Mouse (Mus musculus): ENCODE measurements around the gene Chid1. TPM values are rescaled to one million over a fixed set of nuclear protein-coding genes. Genes with fewer than 3 reads are reported as not detected.

Chid1 gene
- polyA plus RNA-seq, 1 experiment from 2014 or later, result 47.3 TPM

- Histone ChIP-seq H3K36me3 (peaks cover 27% of the 10 kb centered on the region), H3K4me1 (no peaks in the 10 kb centered on the region), H3K4me2 (replicated peaks) (no peak overlapping the region), H3K9me3 (replicated peaks) (no peaks in the 10 kb centered on the region), H3K4me3 (replicated peaks) (no peak overlapping the region), H3K27ac (replicated peaks) (no peak overlapping the region), H3K27me3 (no peaks in the 10 kb centered on the region), H3K9ac (no peak overlapping the region)
- ATAC-seq (ENCODE audit: insufficient number of reproducible peaks, low FRiP score, low TSS enrichment, low read depth), result no peak
- 95% methylated on average over 5 of the region's 5 CpGs for WGBS
Measured at GRCm38 (mm10) chr7:141502556-141502905, 37.1 kb downstream of the Chid1 start.

DNA sequence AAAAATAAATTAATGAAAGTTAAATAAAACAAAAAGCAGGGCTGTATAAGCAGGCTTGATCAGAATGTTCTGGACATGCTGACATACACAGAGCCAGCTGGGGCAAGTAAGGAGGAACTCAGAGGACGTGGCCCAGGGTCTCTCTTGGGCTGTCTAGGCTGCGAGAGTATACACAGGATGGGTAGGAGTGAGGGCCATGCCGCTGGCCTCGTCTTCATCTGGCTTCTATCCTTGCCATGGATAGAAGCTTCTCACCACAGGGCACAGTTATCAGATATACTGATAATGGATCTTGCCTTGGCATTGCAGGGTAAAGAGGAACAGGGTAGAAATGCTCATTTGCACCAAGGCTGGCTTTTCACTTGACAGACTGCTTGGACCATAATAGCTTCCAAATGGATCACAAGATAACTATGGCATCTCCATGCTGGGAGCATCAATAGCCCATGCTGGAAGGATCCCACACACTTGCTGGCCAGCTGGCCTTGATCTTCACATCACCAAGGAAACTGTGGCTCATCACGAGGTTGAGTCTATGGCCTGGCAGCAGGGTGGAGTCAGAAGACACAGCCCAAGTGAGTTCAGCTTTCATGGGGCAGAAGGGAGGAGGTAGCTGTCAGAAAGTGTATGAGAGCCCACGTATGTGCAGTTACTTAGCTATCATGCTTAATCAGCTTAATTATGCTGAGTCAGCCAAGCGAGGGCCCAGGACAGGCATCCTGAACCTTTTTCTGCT is 37.7 kb downstream of the Chid1 start:
- no peak overlapping the region for H3K27ac ChIP-seq (replicated peaks)
- H3K9me3 ChIP-seq (replicated peaks), result no peaks in the 10 kb centered on the region
- H3K9ac ChIP-seq, result no peak overlapping the region
- H3K4me1 ChIP-seq, result no peaks in the 10 kb centered on the region
- no peak overlapping the region for H3K4me2 ChIP-seq (replicated peaks)
- H3K36me3 ChIP-seq, result peaks cover 27% of the 10 kb centered on the region
- WGBS, result 80% methylated on average over 7 of the region's 7 CpGs
- no peak overlapping the region for H3K4me3 ChIP-seq (replicated peaks)
- no peak for ATAC-seq (ENCODE audit: insufficient number of reproducible peaks, low FRiP score, low TSS enrichment, low read depth)
- H3K27me3 ChIP-seq, result no peaks in the 10 kb centered on the region

DNA sequence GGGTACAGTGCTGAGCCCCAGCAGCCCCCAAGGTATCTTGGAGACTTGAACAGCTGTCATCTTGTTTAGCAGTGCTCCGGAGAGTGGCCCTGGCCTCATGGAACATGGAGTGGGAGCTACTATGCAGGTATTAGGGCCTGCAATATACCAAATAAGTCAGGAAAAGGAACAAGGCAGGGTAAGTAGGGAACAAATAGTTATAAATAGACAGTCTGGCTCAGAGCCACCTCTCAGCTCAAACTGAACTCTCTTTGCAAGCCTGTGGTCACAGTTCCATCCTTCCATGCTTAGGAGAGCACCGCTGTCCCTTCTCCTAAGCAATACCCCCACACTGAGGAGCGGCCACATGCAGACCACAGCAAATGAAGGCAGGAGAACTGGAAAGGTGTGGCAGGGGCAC is 42.1 kb downstream of the Chid1 start:
- Histone ChIP-seq H3K4me2 (replicated peaks) (no peak overlapping the region), H3K9ac (no peak overlapping the region), H3K27ac (replicated peaks) (no peak overlapping the region), H3K27me3 (no peaks in the 10 kb centered on the region), H3K4me1 (no peaks in the 10 kb centered on the region), H3K4me3 (replicated peaks) (no peak overlapping the region), H3K9me3 (replicated peaks) (no peaks in the 10 kb centered on the region), H3K36me3 (peaks cover 37% of the 10 kb centered on the region)
- ATAC-seq (ENCODE audit: insufficient number of reproducible peaks, low FRiP score, low TSS enrichment, low read depth), result no peak
- 86% methylated on average over 3 of the region's 3 CpGs for WGBS

GRCm38 (mm10) chr7:141495940-141496339 is 43.7 kb downstream of the Chid1 start:
- Histone ChIP-seq H3K4me1 (no peaks in the 10 kb centered on the region), H3K27me3 (no peaks in the 10 kb centered on the region), H3K27ac (replicated peaks) (no peak overlapping the region), H3K9ac (no peak overlapping the region), H3K4me3 (replicated peaks) (no peak overlapping the region), H3K36me3 (peaks cover 40% of the 10 kb centered on the region), H3K9me3 (replicated peaks) (no peaks in the 10 kb centered on the region), H3K4me2 (replicated peaks) (no peak overlapping the region)
- ATAC-seq (ENCODE audit: insufficient number of reproducible peaks, low FRiP score, low TSS enrichment, low read depth), result no peak
- 87% methylated on average over 4 of the region's 4 CpGs for WGBS

DNA sequence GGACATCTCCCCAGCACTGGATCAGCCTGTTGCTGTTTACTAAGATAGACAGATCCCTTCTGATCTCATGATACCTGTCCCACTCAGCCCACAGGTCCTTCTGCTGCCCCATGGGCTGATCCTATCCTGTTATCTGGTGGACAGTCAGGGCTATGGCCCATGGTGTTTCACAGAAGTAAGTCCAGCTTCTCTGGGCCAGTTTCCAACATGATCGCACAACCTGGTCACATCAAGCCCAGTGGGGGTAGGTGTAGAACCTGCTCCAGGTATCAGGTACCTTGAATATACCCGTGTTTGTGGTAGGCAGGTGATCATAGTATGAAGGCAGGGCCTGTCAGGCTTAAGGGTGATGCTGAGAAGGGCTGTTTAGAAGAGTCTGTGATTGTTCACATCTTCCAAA is 44.3 kb downstream of the Chid1 start:
- WGBS, result 84% methylated on average over 2 of the region's 2 CpGs
- H3K4me1 ChIP-seq, result no peaks in the 10 kb centered on the region
- H3K27ac ChIP-seq (replicated peaks), result no peak overlapping the region
- H3K4me3 ChIP-seq (replicated peaks), result no peak overlapping the region
- H3K36me3 ChIP-seq, result peaks cover 41% of the 10 kb centered on the region
- H3K9ac ChIP-seq, result no peak overlapping the region
- H3K9me3 ChIP-seq (replicated peaks), result no peaks in the 10 kb centered on the region
- no peaks in the 10 kb centered on the region for H3K27me3 ChIP-seq
- no peak overlapping the region for H3K4me2 ChIP-seq (replicated peaks)
- no peak for ATAC-seq (ENCODE audit: insufficient number of reproducible peaks, low FRiP score, low TSS enrichment, low read depth)

- no peaks in the 10 kb centered on the region for H3K27me3 ChIP-seq
- no peak overlapping the region for H3K4me3 ChIP-seq (replicated peaks)
- WGBS, result 88% methylated on average over 1 of the region's 1 CpGs
- no peaks in the 10 kb centered on the region for H3K9me3 ChIP-seq (replicated peaks)
- no peaks in the 10 kb centered on the region for H3K4me1 ChIP-seq
- H3K36me3 ChIP-seq, result peaks cover 32% of the 10 kb centered on the region
- ATAC-seq (ENCODE audit: insufficient number of reproducible peaks, low FRiP score, low TSS enrichment, low read depth), result no peak
- no peak overlapping the region for H3K27ac ChIP-seq (replicated peaks)
- H3K9ac ChIP-seq, result no peak overlapping the region
- H3K4me2 ChIP-seq (replicated peaks), result no peak overlapping the region
Measured at GRCm38 (mm10) chr7:141493729-141494128, 45.9 kb downstream of the Chid1 start.

DNA sequence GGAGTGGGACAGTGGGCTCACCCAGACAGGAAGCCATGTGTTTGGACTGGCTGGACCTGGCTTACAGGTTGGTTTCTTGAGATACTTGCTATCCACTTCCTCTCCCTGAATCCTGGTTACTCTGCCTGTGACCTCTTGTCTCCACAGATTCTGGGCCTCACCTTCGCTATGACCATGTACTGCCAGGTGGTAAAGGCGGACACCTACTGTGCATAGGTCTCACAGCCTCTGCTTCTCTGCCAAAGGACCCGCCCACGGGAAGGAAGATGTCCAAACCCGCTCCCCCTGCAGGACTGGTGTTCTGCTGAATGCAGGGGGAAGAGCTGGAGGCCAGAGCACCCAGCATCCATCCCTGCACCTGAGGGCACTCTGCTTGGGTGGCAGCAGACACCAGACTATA is 46.9 kb downstream of the Chid1 start:
- Histone ChIP-seq H3K27me3 (no peaks in the 10 kb centered on the region), H3K27ac (replicated peaks) (no peak overlapping the region), H3K4me3 (replicated peaks) (no peak overlapping the region), H3K9ac (no peak overlapping the region), H3K4me1 (no peaks in the 10 kb centered on the region), H3K36me3 (peaks cover 30% of the 10 kb centered on the region), H3K9me3 (replicated peaks) (no peaks in the 10 kb centered on the region), H3K4me2 (replicated peaks) (no peak overlapping the region)
- WGBS, result 86% methylated on average over 5 of the region's 5 CpGs
- ATAC-seq (ENCODE audit: insufficient number of reproducible peaks, low FRiP score, low TSS enrichment, low read depth), result no peak

- Histone ChIP-seq H3K4me1 (no peaks in the 10 kb centered on the region), H3K27me3 (no peaks in the 10 kb centered on the region), H3K9me3 (replicated peaks) (no peaks in the 10 kb centered on the region), H3K36me3 (peaks cover 30% of the 10 kb centered on the region), H3K27ac (replicated peaks) (no peak overlapping the region), H3K9ac (no peak overlapping the region), H3K4me2 (replicated peaks) (no peak overlapping the region), H3K4me3 (replicated peaks) (no peak overlapping the region)
- WGBS, result 86% methylated on average over 2 of the region's 2 CpGs
- no peak for ATAC-seq (ENCODE audit: insufficient number of reproducible peaks, low FRiP score, low TSS enrichment, low read depth)
Measured at GRCm38 (mm10) chr7:141491151-141491550, 48.5 kb downstream of the Chid1 start.

- ATAC-seq (ENCODE audit: insufficient number of reproducible peaks, low FRiP score, low TSS enrichment, low read depth), result no peak
- peaks cover 11% of the 10 kb centered on the region for H3K27me3 ChIP-seq
- H3K36me3 ChIP-seq, result peaks cover 12% of the 10 kb centered on the region; the same call in 1 of the 2 replicates
- H3K27ac ChIP-seq (replicated peaks), result no peak overlapping the region
- WGBS, result 71% methylated on average over 7 of the region's 7 CpGs
- no peak overlapping the region for H3K4me2 ChIP-seq (replicated peaks)
- peaks cover 12% of the 10 kb centered on the region for H3K4me1 ChIP-seq
- no peak overlapping the region for H3K9ac ChIP-seq
- no peaks in the 10 kb centered on the region for H3K9me3 ChIP-seq (replicated peaks)
- no peak overlapping the region for H3K4me3 ChIP-seq (replicated peaks)
Measured at GRCm38 (mm10) chr7:141487141-141487540, 52.5 kb downstream of the Chid1 start.

DNA sequence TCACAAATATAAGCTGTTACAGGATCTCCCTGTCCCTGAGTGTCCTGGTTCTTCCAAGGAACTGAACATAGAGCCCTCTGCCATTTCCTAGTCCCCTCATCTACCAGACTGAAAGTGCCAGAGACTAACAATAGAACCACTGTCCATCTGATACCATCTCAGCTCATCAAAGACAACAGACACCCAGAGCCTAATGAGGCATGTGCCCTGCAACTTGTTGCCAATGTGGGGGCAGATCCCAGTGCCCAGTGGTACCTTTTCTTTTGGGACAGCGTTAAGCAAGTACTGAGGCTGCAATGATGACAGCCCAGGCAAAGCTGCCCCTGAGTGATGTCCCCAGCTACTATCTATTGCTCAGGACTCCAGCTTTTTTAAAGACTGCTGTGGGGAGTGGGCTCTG is 53.4 kb downstream of the Chid1 start:
- H3K4me2 ChIP-seq (replicated peaks), result no peak overlapping the region
- no peak overlapping the region for H3K4me3 ChIP-seq (replicated peaks)
- WGBS, result 90% methylated on average over 1 of the region's 1 CpGs
- peaks cover 4% of the 10 kb centered on the region; the same call in 1 of the 2 replicates for H3K36me3 ChIP-seq
- H3K27me3 ChIP-seq, result peaks cover 20% of the 10 kb centered on the region
- no peak overlapping the region for H3K9ac ChIP-seq
- peaks cover 21% of the 10 kb centered on the region for H3K4me1 ChIP-seq
- H3K9me3 ChIP-seq (replicated peaks), result no peaks in the 10 kb centered on the region
- no peak overlapping the region for H3K27ac ChIP-seq (replicated peaks)
- no peak for ATAC-seq (ENCODE audit: insufficient number of reproducible peaks, low FRiP score, low TSS enrichment, low read depth)

DNA sequence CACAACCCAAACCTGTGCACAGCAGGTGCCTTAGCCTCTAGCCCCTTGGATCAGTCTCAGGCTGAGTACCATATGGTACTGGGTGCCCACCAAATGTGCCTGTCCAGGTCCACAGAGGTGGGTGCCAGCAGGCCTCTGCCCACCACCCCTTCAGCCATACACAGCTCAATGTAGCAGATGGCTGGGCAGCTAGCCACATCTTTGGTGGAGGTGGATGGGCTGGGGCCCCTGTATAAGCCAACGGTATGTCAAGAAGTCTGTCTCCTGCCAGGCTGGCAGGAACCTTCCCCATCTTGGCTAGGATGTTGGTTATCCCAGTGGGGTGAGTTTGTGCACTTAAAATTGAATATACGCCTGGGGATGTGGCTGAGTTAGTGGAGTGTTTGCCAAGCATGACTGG is 54.1 kb downstream of the Chid1 start:
- Histone ChIP-seq H3K4me3 (replicated peaks) (no peak overlapping the region), H3K4me1 (peaks cover 27% of the 10 kb centered on the region)
- WGBS, result 74% methylated on average over 2 of the region's 2 CpGs

GRCm38 (mm10) chr7:141485186-141485585 is 54.5 kb downstream of the Chid1 start:
- H3K9ac ChIP-seq, result no peak overlapping the region
- H3K4me2 ChIP-seq (replicated peaks), result no peak overlapping the region
- no peaks in the 10 kb centered on the region for H3K36me3 ChIP-seq
- H3K9me3 ChIP-seq (replicated peaks), result no peaks in the 10 kb centered on the region
- peaks cover 27% of the 10 kb centered on the region for H3K4me1 ChIP-seq
- H3K4me3 ChIP-seq (replicated peaks), result no peak overlapping the region
- peaks cover 25% of the 10 kb centered on the region for H3K27me3 ChIP-seq
- ATAC-seq (ENCODE audit: insufficient number of reproducible peaks, low FRiP score, low TSS enrichment, low read depth), result no peak
- 75% methylated on average over 2 of the region's 2 CpGs for WGBS
- H3K27ac ChIP-seq (replicated peaks), result no peak overlapping the region

More for the DNA sequence above, 54.1 kb downstream of the Chid1 start:
- Histone ChIP-seq H3K9ac (no peak overlapping the region), H3K4me2 (replicated peaks) (no peak overlapping the region), H3K36me3 (no peaks in the 10 kb centered on the region), H3K9me3 (replicated peaks) (no peaks in the 10 kb centered on the region), H3K27ac (replicated peaks) (no peak overlapping the region), H3K27me3 (peaks cover 25% of the 10 kb centered on the region)
- ATAC-seq (ENCODE audit: insufficient number of reproducible peaks, low FRiP score, low TSS enrichment, low read depth), result no peak

Measured in embryonic facial prominence, embryonic 15.5 days (tissue).